Mouse (Mus musculus) hindbrain, embryonic 13.5 days (tissue): Measurements from ENCODE around the gene Samd3. TPM values are rescaled to one million over a fixed set of nuclear protein-coding genes. Genes with fewer than 3 reads are reported as not detected.

Experiments used
- ATAC-seq: fragments of 200-750 bp; cut with Nextera tagmentation; 2 replicates; pipeline ENCODE4 v1.8.0; 2017; ENCODE audit warnings: moderate TSS enrichment; ENCODE audit not compliant: low FRiP score
- H3K27ac ChIP-seq: fragments of 300-500 bp; sonication (generic); 2 replicates; pipeline ENCODE4 v1.5.1; 2015; ENCODE audit warnings: inconsistent platforms, mild to moderate bottlenecking, moderate library complexity
- H3K27me3 ChIP-seq: fragments of 300-500 bp; sonication (generic); 2 replicates; pipeline ENCODE4 v1.6.1; 2015; ENCODE audit warnings: mild to moderate bottlenecking, inconsistent platforms
- H3K36me3 ChIP-seq: fragments of 300-500 bp; sonication (generic); 2 replicates; pipeline ENCODE4 v1.6.1; 2015; ENCODE audit warnings: mild to moderate bottlenecking, inconsistent platforms
- H3K4me1 ChIP-seq: fragments of 300-500 bp; sonication (generic); replicated peaks from 2 replicates; pipeline ENCODE4 v1.6.1; 2015; ENCODE audit warnings: inconsistent platforms
- H3K4me2 ChIP-seq: fragments of 300-500 bp; sonication (generic); 2 replicates; pipeline ENCODE4 v1.6.1; 2015; ENCODE audit warnings: inconsistent platforms, mild to moderate bottlenecking, moderate library complexity
- H3K4me3 ChIP-seq: fragments of 300-500 bp; sonication (generic); 2 replicates; pipeline ENCODE4 v1.5.1; 2015; ENCODE audit warnings: mild to moderate bottlenecking, inconsistent platforms
- H3K9ac ChIP-seq: fragments of 300-500 bp; sonication (generic); 2 replicates; pipeline ENCODE4 v1.6.1; 2015; ENCODE audit warnings: mild to moderate bottlenecking, inconsistent platforms
- H3K9me3 ChIP-seq: fragments of 300-500 bp; sonication (generic); 2 replicates; pipeline ENCODE4 v1.6.1; 2016; ENCODE audit warnings: inconsistent platforms
- WGBS: fragments of 180-500 bp; shearing (Covaris S2); methylation state at CpG from one replicate; pipeline ENCODE4 v1.1.7; 2015; 5-methylcytosine and 5-hydroxymethylcytosine counted together
- polyA plus RNA-seq: library from polyadenylated mRNA; unstranded; fragments of >200 nt; fragmentation: Nextera tagmentation; extraction: Ambion mirVana; gene quantifications from 2 replicates; pipeline ENCODE4 v1.2.1, GENCODE M21; 2015

Gene Samd3
- polyA plus RNA-seq, 1 experiment from 2014 or later = 0.10 TPM

- H3K27me3 ChIP-seq = no peaks in the 10 kb centered on the region
- WGBS = 89% methylated on average over 6 of the region's 6 CpGs
- no peak overlapping the region for H3K9ac ChIP-seq
- H3K4me2 ChIP-seq = no peak overlapping the region
- ATAC-seq = no peak
- H3K9me3 ChIP-seq = no peaks in the 10 kb centered on the region
- no peaks in the 10 kb centered on the region for H3K36me3 ChIP-seq
- no peaks in the 10 kb centered on the region for H3K4me1 ChIP-seq
- no peak overlapping the region for H3K27ac ChIP-seq
- H3K4me3 ChIP-seq = no peak overlapping the region
Observed at GRCm38 (mm10) chr10:26244466-26244865, 15.0 kb downstream of the Samd3 start.

GRCm38 (mm10) chr10:26249426-26250165 lies 20.1 kb downstream of the Samd3 start:
- ATAC-seq = no peak
- Histone ChIP-seq H3K9me3 (no peaks in the 10 kb centered on the region), H3K27me3 (no peaks in the 10 kb centered on the region), H3K4me2 (no peak overlapping the region), H3K36me3 (no peaks in the 10 kb centered on the region), H3K4me3 (no peak overlapping the region), H3K27ac (no peak overlapping the region), H3K4me1 (no peaks in the 10 kb centered on the region), H3K9ac (no peak overlapping the region)
- WGBS = 90% methylated on average over 7 of the region's 7 CpGs

GRCm38 (mm10) chr10:26259908-26260307 lies 30.4 kb downstream of the Samd3 start:
- Histone ChIP-seq H3K4me2 (no peak overlapping the region), H3K4me3 (no peak overlapping the region), H3K9ac (no peak overlapping the region), H3K9me3 (no peaks in the 10 kb centered on the region), H3K27me3 (no peaks in the 10 kb centered on the region), H3K27ac (no peak overlapping the region), H3K4me1 (no peaks in the 10 kb centered on the region), H3K36me3 (no peaks in the 10 kb centered on the region)
- 75% methylated on average over 4 of the region's 4 CpGs for WGBS
- no peak for ATAC-seq

GRCm38 (mm10) chr10:26263744-26264459 lies 34.4 kb downstream of the Samd3 start:
- ATAC-seq = no peak
- Histone ChIP-seq H3K4me3 (no peak overlapping the region), H3K27ac (no peak overlapping the region), H3K4me1 (no peaks in the 10 kb centered on the region), H3K36me3 (no peaks in the 10 kb centered on the region), H3K4me2 (no peak overlapping the region), H3K9me3 (no peaks in the 10 kb centered on the region), H3K9ac (no peak overlapping the region), H3K27me3 (no peaks in the 10 kb centered on the region)
- WGBS = 96% methylated on average over 3 of the region's 3 CpGs

- Histone ChIP-seq H3K27me3 (no peaks in the 10 kb centered on the region), H3K9ac (no peak overlapping the region), H3K4me3 (no peak overlapping the region), H3K27ac (no peak overlapping the region), H3K4me2 (no peak overlapping the region), H3K9me3 (no peaks in the 10 kb centered on the region), H3K4me1 (no peaks in the 10 kb centered on the region), H3K36me3 (peaks cover 51% of the 10 kb centered on the region)
- ATAC-seq = no peak
- 98% methylated on average over 6 of the region's 6 CpGs for WGBS
Observed at GRCm38 (mm10) chr10:26275414-26275813, 45.9 kb downstream of the Samd3 start.

- Histone ChIP-seq H3K4me3 (no peak overlapping the region), H3K36me3 (peaks cover 52% of the 10 kb centered on the region), H3K4me1 (no peaks in the 10 kb centered on the region), H3K4me2 (no peak overlapping the region), H3K27ac (no peak overlapping the region), H3K9me3 (no peaks in the 10 kb centered on the region), H3K9ac (no peak overlapping the region), H3K27me3 (no peaks in the 10 kb centered on the region)
- WGBS = 70% methylated on average over 8 of the region's 8 CpGs
- ATAC-seq = no peak
Observed at GRCm38 (mm10) chr10:26280009-26280408, 50.5 kb downstream of the Samd3 start.

GRCm38 (mm10) chr10:26287136-26287535 lies 57.6 kb downstream of the Samd3 start:
- no peak overlapping the region for H3K4me3 ChIP-seq
- H3K27me3 ChIP-seq = no peaks in the 10 kb centered on the region
- no peak overlapping the region for H3K27ac ChIP-seq
- H3K4me2 ChIP-seq = no peak overlapping the region
- ATAC-seq = no peak
- H3K36me3 ChIP-seq = peaks cover 29% of the 10 kb centered on the region
- 93% methylated on average over 7 of the region's 7 CpGs for WGBS
- no peak overlapping the region for H3K9ac ChIP-seq
- 0 out of 2 replicates have a peak, but pooled peaks cover 3% of the 10 kb centered on the region for H3K4me1 ChIP-seq
- no peaks in the 10 kb centered on the region for H3K9me3 ChIP-seq

- Histone ChIP-seq H3K4me1 (no peaks in the 10 kb centered on the region), H3K27me3 (no peaks in the 10 kb centered on the region), H3K36me3 (peaks cover 39% of the 10 kb centered on the region), H3K27ac (no peak overlapping the region), H3K4me2 (no peak overlapping the region), H3K9ac (no peak overlapping the region), H3K4me3 (no peak overlapping the region), H3K9me3 (no peaks in the 10 kb centered on the region)
- ATAC-seq = no peak
- 75% methylated on average over 3 of the region's 3 CpGs for WGBS
Observed at GRCm38 (mm10) chr10:26297200-26297599, 67.7 kb downstream of the Samd3 start.

GRCm38 (mm10) chr10:26297626-26298025 lies 68.1 kb downstream of the Samd3 start:
- Histone ChIP-seq H3K9me3 (no peaks in the 10 kb centered on the region), H3K4me1 (no peaks in the 10 kb centered on the region), H3K27me3 (no peaks in the 10 kb centered on the region), H3K36me3 (peaks cover 39% of the 10 kb centered on the region), H3K9ac (no peak overlapping the region), H3K4me3 (no peak overlapping the region), H3K4me2 (no peak overlapping the region), H3K27ac (no peak overlapping the region)
- 92% methylated on average over 7 of the region's 7 CpGs for WGBS
- no peak for ATAC-seq

- Histone ChIP-seq H3K36me3 (peaks cover 31% of the 10 kb centered on the region), H3K4me3 (no peak overlapping the region), H3K4me1 (no peaks in the 10 kb centered on the region), H3K27ac (no peak overlapping the region), H3K4me2 (no peak overlapping the region), H3K9ac (no peak overlapping the region), H3K9me3 (no peaks in the 10 kb centered on the region), H3K27me3 (no peaks in the 10 kb centered on the region)
- 95% methylated on average over 4 of the region's 4 CpGs for WGBS
- no peak for ATAC-seq
Observed at GRCm38 (mm10) chr10:26302336-26302735, 72.8 kb downstream of the Samd3 start.

- no peak overlapping the region for H3K27ac ChIP-seq
- no peak for ATAC-seq
Observed at GRCm38 (mm10) chr10:26303485-26303884, 74.0 kb downstream of the Samd3 start.

GRCm38 (mm10) chr10:26314327-26314726 lies 84.8 kb downstream of the Samd3 start:
- Histone ChIP-seq H3K27ac (no peak overlapping the region), H3K9me3 (no peaks in the 10 kb centered on the region), H3K4me2 (no peak overlapping the region), H3K36me3 (peaks cover 58% of the 10 kb centered on the region), H3K4me1 (no peaks in the 10 kb centered on the region), H3K27me3 (no peaks in the 10 kb centered on the region), H3K9ac (no peak overlapping the region), H3K4me3 (no peak overlapping the region)
- WGBS = 92% methylated on average over 15 of the region's 15 CpGs
- no peak for ATAC-seq

More at GRCm38 (mm10) chr10:26303485-26303884, 74.0 kb downstream of the Samd3 start:
- Histone ChIP-seq H3K4me1 (no peaks in the 10 kb centered on the region), H3K9me3 (no peaks in the 10 kb centered on the region), H3K4me3 (no peak overlapping the region), H3K27me3 (no peaks in the 10 kb centered on the region), H3K9ac (no peak overlapping the region), H3K4me2 (no peak overlapping the region), H3K36me3 (peaks cover 40% of the 10 kb centered on the region)
- 90% methylated on average over 6 of the region's 6 CpGs for WGBS

- Histone ChIP-seq H3K4me1 (no peaks in the 10 kb centered on the region), H3K27ac (no peak overlapping the region), H3K27me3 (no peaks in the 10 kb centered on the region), H3K4me2 (no peak overlapping the region), H3K9me3 (no peaks in the 10 kb centered on the region), H3K9ac (no peak overlapping the region), H3K4me3 (no peak overlapping the region), H3K36me3 (peaks cover 40% of the 10 kb centered on the region)
- no peak for ATAC-seq
- 93% methylated on average over 4 of the region's 4 CpGs for WGBS
Observed at GRCm38 (mm10) chr10:26320679-26321078, 91.2 kb downstream of the Samd3 start.
